Mouse (Mus musculus) brain, embryonic 14.5 days (tissue): Measurements from ENCODE around the gene Grik3. TPM values are rescaled to one million over a fixed set of nuclear protein-coding genes. Genes with fewer than 3 reads are reported as not detected.

Experiments
- DNase-seq: peaks from one replicate; pipeline ENCODE4 v3.0.0-alpha.2; 2011; ENCODE audit warnings: low read depth
- CTCF ChIP-seq: fragments of 200-500 bp; IDR thresholded peaks from 2 replicates; pipeline ENCODE4 v1.5.1; 2012; ENCODE audit warnings: inconsistent platforms, mild to moderate bottlenecking, moderate library complexity, borderline replicate concordance; ENCODE audit not compliant: insufficient read depth, insufficient read length; ENCODE audit errors: extremely low read depth
- POLR2A ChIP-seq: fragments of 200-500 bp; IDR thresholded peaks from 2 replicates; pipeline ENCODE4 v1.6.1; 2012; ENCODE audit warnings: mild to moderate bottlenecking, inconsistent platforms, borderline replicate concordance; ENCODE audit not compliant: poor library complexity, insufficient read depth, insufficient read length, severe bottlenecking; ENCODE audit errors: extremely low read depth
- polyA plus RNA-seq: library from polyadenylated mRNA; depleted of rRNA; stranded (reverse); fragments of >200 nt; gene quantifications from 2 replicates; pipeline ENCODE4 v1.2.3, GENCODE M21; 2012

Gene Grik3
- polyA plus RNA-seq, 1 experiment, result 37.1 TPM

- no peak for DNase-seq
- TF ChIP-seq POLR2A (no peak), CTCF (no peak)
Observed at GRCm38 (mm10) chr4:125481256-125481655, 9.2 kb upstream of the Grik3 start.

- no peak for DNase-seq
- no peak for TF ChIP-seq POLR2A
- TF ChIP-seq CTCF, result no peak
Observed at GRCm38 (mm10) chr4:125484131-125484530, 6.4 kb upstream of the Grik3 start.

- DNase-seq, result peak; percentile 70
- TF ChIP-seq POLR2A, result no peak
- no peak for TF ChIP-seq CTCF
Observed at GRCm38 (mm10) chr4:125485416-125486239, 4.9 kb upstream of the Grik3 start.

- DNase-seq, result peak; percentile 87
- TF ChIP-seq POLR2A (no peak), CTCF (peak; percentile 48; the same call in 1 of the 2 replicates)
Observed at GRCm38 (mm10) chr4:125486616-125487015, 3.9 kb upstream of the Grik3 start.

- DNase-seq, result peak; percentile 87
- TF ChIP-seq CTCF (no peak), POLR2A (no peak)
Observed at GRCm38 (mm10) chr4:125487031-125487430, 3.5 kb upstream of the Grik3 start.

GRCm38 (mm10) chr4:125488796-125489637, 1.5 kb upstream of the Grik3 start:
- DNase-seq, result peak; percentile 61
- no peak for TF ChIP-seq POLR2A
- no peak for TF ChIP-seq CTCF

GRCm38 (mm10) chr4:125489901-125490590, 454 bp upstream of the Grik3 start:
- DNase-seq, result peak; percentile 86
- TF ChIP-seq CTCF, result no peak
- TF ChIP-seq POLR2A, result 0 out of 2 replicates have a peak, but pooled peaks have one; percentile 8

GRCm38 (mm10) chr4:125491505-125492121, 1.1 kb downstream of the Grik3 start:
- no peak for TF ChIP-seq CTCF
- no peak for DNase-seq

GRCm38 (mm10) chr4:125492122-125492505, 1.6 kb downstream of the Grik3 start:
- no peak for TF ChIP-seq POLR2A
- TF ChIP-seq CTCF, result no peak
- DNase-seq, result no peak

- DNase-seq, result peak; percentile 77
- TF ChIP-seq POLR2A, result no peak
- no peak for TF ChIP-seq CTCF
Observed at GRCm38 (mm10) chr4:125492706-125493105, 2.2 kb downstream of the Grik3 start.

GRCm38 (mm10) chr4:125493124-125493523, 2.6 kb downstream of the Grik3 start:
- peak; percentile 77 for DNase-seq
- TF ChIP-seq POLR2A (no peak), CTCF (peak; percentile 47)

GRCm38 (mm10) chr4:125495477-125495876, 5.0 kb downstream of the Grik3 start:
- DNase-seq, result no peak
- TF ChIP-seq POLR2A, result no peak
- TF ChIP-seq CTCF, result peak; percentile 47; the same call in 1 of the 2 replicates
